In the genomic region with DNA sequence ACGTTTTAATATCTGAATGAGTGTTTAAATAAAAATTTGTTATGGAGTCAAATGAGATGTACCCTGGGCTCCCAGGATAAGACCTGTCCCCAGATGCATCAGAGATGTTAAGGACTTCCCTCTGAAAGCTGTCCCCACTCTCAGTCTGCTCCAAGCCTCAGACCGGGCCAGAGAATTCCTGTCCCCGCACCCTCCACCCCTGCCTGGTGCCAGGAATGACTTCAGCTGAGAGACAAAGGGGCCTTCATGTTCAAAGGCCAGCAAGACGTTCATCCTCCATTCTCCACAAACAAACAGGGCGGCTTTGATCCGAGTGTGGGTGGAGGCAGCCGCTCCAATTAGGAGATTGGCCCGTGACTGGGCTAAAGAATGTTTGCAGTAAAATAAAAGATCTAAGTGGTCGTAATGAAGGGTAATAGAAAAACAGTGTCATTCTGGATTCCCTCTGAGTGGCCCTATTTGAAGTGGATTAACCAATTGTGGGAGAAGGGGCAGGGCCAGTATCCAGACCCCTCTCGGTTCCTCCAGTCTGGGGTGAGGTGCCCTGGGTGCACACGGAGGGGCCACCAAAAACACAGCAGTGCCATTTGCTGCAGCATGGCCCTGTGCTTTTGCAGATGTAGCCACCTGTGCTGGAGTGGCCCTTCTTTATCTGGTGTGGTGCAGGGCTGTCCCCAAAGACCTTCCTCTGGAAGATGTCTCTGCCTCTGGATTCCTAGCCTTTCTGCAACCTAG, we compare ENCODE assay signal across 10 mouse cellular contexts. TPM values are rescaled to one million over a fixed set of nuclear protein-coding genes. Genes with fewer than 3 reads are reported as not detected.
A peak's percentile ranks its signal among the peaks of the same experiment; 100 is the strongest.
DNase-seq lines count a peak whose midpoint lies in the region; ATAC-seq and TF ChIP-seq lines count a peak whose summit lies in the region.
"Had no signal": no experiment of that assay in that cellular context is flagged by ENCODE, and none has a peak within 500 bp of the region (broad histone marks: within the 10 kb centered on the region; RNA-seq: fewer than 3 reads in every experiment).

No protein-coding gene starts in this region.

- no peaks in the 10 kb centered on the region for H3K9me3 ChIP-seq in heart, postnatal 0 days (replicated peaks; ENCODE audit: control insufficient read depth, low read length)
- H3K9me3 ChIP-seq in heart, embryonic 11.5 days (replicated peaks; ENCODE audit: control insufficient read depth, low read length), result no peaks in the 10 kb centered on the region

- TF ChIP-seq CTCF in heart, postnatal 0 days (IDR thresholded peaks at IDR 0.05; ENCODE audit: low read depth), result no peak
- no peak for TF ChIP-seq CTCF in cortical plate, adult 2 months (IDR thresholded peaks at IDR 0.05; ENCODE audit: extremely low read depth, insufficient read depth, low read length)

- H3K4me3 ChIP-seq in heart, postnatal 0 days (ENCODE audit: low read depth, low read length), result no peak overlapping the region
- H3K4me3 ChIP-seq in heart, embryonic 11.5 days (ENCODE audit: low read depth, low read length), result no peak overlapping the region
- H3K4me3 ChIP-seq in cortical plate, adult 2 months (ENCODE audit: insufficient read depth, low read length), result no peak overlapping the region

- TF ChIP-seq EP300 in heart, postnatal 0 days (IDR thresholded peaks at IDR 0.05; ENCODE audit: low read depth), result no peak

- no peaks in the 10 kb centered on the region for H3K36me3 ChIP-seq in heart, postnatal 0 days (replicated peaks; ENCODE audit: control insufficient read depth, insufficient read depth, low read length)
- no peaks in the 10 kb centered on the region for H3K36me3 ChIP-seq in heart, embryonic 11.5 days (ENCODE audit: control insufficient read depth, insufficient read depth, low read length)

- no peak for TF ChIP-seq POLR2A in cortical plate, adult 2 months (IDR thresholded peaks at IDR 0.05; ENCODE audit: extremely low read depth, insufficient read depth, low read length)

- intact Hi-C loops in left cerebral cortex, postnatal 10 days (cut with DNase I), result no loop called here

- H3K9ac ChIP-seq in heart, postnatal 0 days (replicated peaks; ENCODE audit: low read depth, low read length), result no peak overlapping the region
- H3K9ac ChIP-seq in heart, embryonic 11.5 days (ENCODE audit: low read depth, low read length), result no peak overlapping the region
- H3K9ac ChIP-seq: liver, embryonic 14.5 days had no signal

- H3K27me3 ChIP-seq in heart, postnatal 0 days (ENCODE audit: control insufficient read depth, insufficient read depth, low read length), result no peaks in the 10 kb centered on the region
- H3K27me3 ChIP-seq in heart, embryonic 11.5 days (ENCODE audit: control insufficient read depth, insufficient read depth, low read length), result no peaks in the 10 kb centered on the region

- H3K4me1 ChIP-seq in heart, postnatal 0 days (ENCODE audit: control insufficient read depth, insufficient read depth), result no peaks in the 10 kb centered on the region
- 0 out of 2 replicates have a peak, but pooled peaks cover 5% of the 10 kb centered on the region for H3K4me1 ChIP-seq in heart, embryonic 11.5 days (ENCODE audit: control insufficient read depth, insufficient read depth, low read length)
- H3K4me1 ChIP-seq in cortical plate, adult 2 months (ENCODE audit: control insufficient read depth, insufficient read depth, low read length), result 0 out of 2 replicates have a peak, but pooled peaks cover 1% of the 10 kb centered on the region

- WGBS in heart, postnatal 0 days, result 25% methylated on average over 11 of the region's 11 CpGs
- WGBS in heart, embryonic 11.5 days (ENCODE audit: insufficient replicate concordance), result 18% methylated on average over 11 of the region's 11 CpGs

- no peak overlapping the region for H3K4me2 ChIP-seq in heart, postnatal 0 days (ENCODE audit: low read depth, low read length)
- no peak overlapping the region for H3K4me2 ChIP-seq in heart, embryonic 11.5 days

- no peak overlapping the region for H3K27ac ChIP-seq in heart, postnatal 0 days (ENCODE audit: low read depth)
- no peak overlapping the region for H3K27ac ChIP-seq in heart, embryonic 11.5 days (ENCODE audit: low read depth, low read length)
- H3K27ac ChIP-seq in cortical plate, adult 2 months (ENCODE audit: insufficient read depth, low read length), result peak overlapping the region; percentile 66
- H3K27ac ChIP-seq: liver, embryonic 14.5 days had no signal

- no peak for DNase-seq in heart, postnatal 0 days (ENCODE audit: low spot score)
- DNase-seq in frontal cortex, postnatal 10 days (ENCODE audit: low spot score in 2 of 2), result peak; percentile 42 to 46
- DNase-seq in left cerebral cortex, postnatal 10 days (ENCODE audit: extremely low spot score in 1 of 2, low spot score in 2 of 2), result peak; percentile 41 to 83
- DNase-seq in right cerebral cortex, postnatal 14 days, result peak; percentile 24
- DNase-seq in spleen, adult 18-20 months, result no peak
- no peak for DNase-seq in ovary, adult 18-20 months (ENCODE audit: low spot score)

- peak; percentile 53 for ATAC-seq in heart, postnatal 0 days (ENCODE audit: insufficient read depth, low read depth)
- ATAC-seq in heart, embryonic 11.5 days (replicated peaks; ENCODE audit: insufficient number of reproducible peaks, low FRiP score, low TSS enrichment), result no peak

RNA-seq across cellular contexts. Expression of a gene that starts 25.9 kb away (rescaled TPM):
- 6.8 and 14.5 TPM in 2 replicates for total RNA-seq in heart, postnatal 0 days (2014; rRNA removed; ENCODE audit: low replicate concordance)
- 5.3 and 5.5 TPM in 2 replicates for polyA plus RNA-seq in heart, postnatal 0 days (2015; fragmentation: Nextera tagmentation; extraction: Ambion mirVana)
- polyA plus RNA-seq in heart, embryonic 11.5 days (2014; fragmentation: Nextera tagmentation; extraction: Ambion mirVana), result 17.3 and 18.3 TPM in 2 replicates
- 20.6 and 22.7 TPM in 2 replicates for polyA plus RNA-seq in cortical plate, adult 2 months (2012; rRNA removed)
- 10 to 100 TPM; 17.2 to 24.4 TPM for total RNA-seq in left cerebral cortex, postnatal 10 days (2021)
- total RNA-seq: common myeloid progenitor, adult 5-6 weeks had no signal

Comparison
In these comparisons a context has a peak if more than half of its experiments do, and no peak if none do; other contexts are left out.
1. DNase-seq: peak in frontal cortex, postnatal 10 days (2 of 2), left cerebral cortex, postnatal 10 days (2 of 2) and right cerebral cortex, postnatal 14 days (single experiment); none in heart, postnatal 0 days (single experiment), spleen, adult 18-20 months (0 of 2) and ovary, adult 18-20 months (single experiment).